Comparison of ENCODE assay signal across 9 mouse cellular contexts in the genomic region with DNA sequence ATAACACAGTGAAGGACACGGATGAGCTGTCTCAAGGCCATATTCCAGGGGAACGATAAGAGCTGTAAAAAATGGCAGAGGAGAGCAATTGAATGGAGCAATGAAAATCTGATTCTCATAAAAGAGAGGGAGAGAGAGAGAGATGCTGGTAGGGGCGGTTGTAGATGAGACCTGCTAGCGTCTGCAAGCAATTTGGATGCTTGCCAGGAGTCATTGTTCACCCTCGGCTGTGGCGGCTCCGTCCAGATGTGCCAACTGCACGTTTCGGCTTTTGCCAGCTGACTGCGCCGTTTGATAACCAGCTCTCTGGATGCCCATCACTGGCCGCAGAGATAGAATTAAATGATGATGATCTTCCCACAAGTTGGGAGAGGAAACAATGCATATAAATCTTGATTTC.
DNase-seq lines count a peak whose midpoint lies in the region; ATAC-seq and TF ChIP-seq lines count a peak whose summit lies in the region.
"Had no signal": no experiment of that assay in that cellular context is flagged by ENCODE, and none has a peak within 500 bp of the region (broad histone marks: within the 10 kb centered on the region; RNA-seq: fewer than 3 reads in every experiment).

No protein-coding gene starts in this region.

- peak; percentile 66 to 86 for DNase-seq in adrenal gland, adult (ENCODE audit: inconsistent age in 2 of 2, low spot score in 1 of 2)
- DNase-seq in adrenal gland, postnatal 4 days (ENCODE audit: low spot score in 2 of 2) = no peak
- DNase-seq in layer of hippocampus, adult 2 months (ENCODE audit: low spot score in 2 of 2) = no peak
- no peak for DNase-seq in layer of hippocampus, postnatal 25 days (ENCODE audit: extremely low spot score in 1 of 2, low spot score in 1 of 2)
- DNase-seq in cerebellum, adult 18-20 months = no peak
- DNase-seq in gastrocnemius, adult 8-10 months (ENCODE audit: low spot score in 2 of 2) = no peak
- DNase-seq: liver had no signal

- ATAC-seq in embryonic facial prominence, embryonic 13.5 days (ENCODE audit: insufficient number of reproducible peaks, insufficient read depth, low FRiP score, low TSS enrichment, low read depth) = no peak
- ATAC-seq in midbrain, embryonic 13.5 days = 0 out of 2 replicates have a peak, but pooled peaks have one; percentile 60

- no peak overlapping the region for H3K4me3 ChIP-seq in layer of hippocampus, adult 2 months
- no peak overlapping the region for H3K4me3 ChIP-seq in embryonic facial prominence, embryonic 13.5 days
- H3K4me3 ChIP-seq in midbrain, embryonic 13.5 days (replicated peaks) = no peak overlapping the region

- 14% methylated on average over 12 of the region's 12 CpGs for WGBS in embryonic facial prominence, embryonic 13.5 days
- WGBS in midbrain, embryonic 13.5 days = 42% methylated on average over 12 of the region's 12 CpGs

- H3K27ac ChIP-seq in layer of hippocampus, adult 2 months = peak overlapping the region; percentile 1; the same call in 1 of the 2 replicates
- H3K27ac ChIP-seq in embryonic facial prominence, embryonic 13.5 days = no peak overlapping the region
- peak overlapping the region; percentile 51 for H3K27ac ChIP-seq in midbrain, embryonic 13.5 days

- no peak for TF ChIP-seq CTCF in layer of hippocampus, adult 2 months (conservative IDR thresholded peaks at IDR 0.05)

- peak overlapping the region; percentile 5; the same call in 1 of the 2 replicates for H3K4me2 ChIP-seq in embryonic facial prominence, embryonic 13.5 days
- H3K4me2 ChIP-seq in midbrain, embryonic 13.5 days (replicated peaks) = no peak overlapping the region

- no peak overlapping the region for H3K9ac ChIP-seq in embryonic facial prominence, embryonic 13.5 days
- H3K9ac ChIP-seq in midbrain, embryonic 13.5 days (replicated peaks) = no peak overlapping the region

- H3K9me3 ChIP-seq in embryonic facial prominence, embryonic 13.5 days = no peaks in the 10 kb centered on the region
- no peaks in the 10 kb centered on the region for H3K9me3 ChIP-seq in midbrain, embryonic 13.5 days

- H3K36me3 ChIP-seq in embryonic facial prominence, embryonic 13.5 days = no peaks in the 10 kb centered on the region
- H3K36me3 ChIP-seq in midbrain, embryonic 13.5 days = peaks cover 5% of the 10 kb centered on the region; the same call in 1 of the 2 replicates

- peaks cover 43% of the 10 kb centered on the region for H3K4me1 ChIP-seq in embryonic facial prominence, embryonic 13.5 days
- peaks cover 41% of the 10 kb centered on the region for H3K4me1 ChIP-seq in midbrain, embryonic 13.5 days (replicated peaks)

- no peaks in the 10 kb centered on the region for H3K27me3 ChIP-seq in embryonic facial prominence, embryonic 13.5 days
- no peaks in the 10 kb centered on the region for H3K27me3 ChIP-seq in midbrain, embryonic 13.5 days

Comparison
In these comparisons a context has a peak if more than half of its experiments do, and no peak if none do; other contexts are left out.
1. DNase-seq: peak in adrenal gland, adult (2 of 2); none in adrenal gland, postnatal 4 days (0 of 2), layer of hippocampus, adult 2 months (0 of 2), layer of hippocampus, postnatal 25 days (0 of 2), cerebellum, adult 18-20 months (0 of 2) and gastrocnemius, adult 8-10 months (0 of 2).